ENCODE assay signal across 9 mouse cellular contexts in the genomic region with DNA sequence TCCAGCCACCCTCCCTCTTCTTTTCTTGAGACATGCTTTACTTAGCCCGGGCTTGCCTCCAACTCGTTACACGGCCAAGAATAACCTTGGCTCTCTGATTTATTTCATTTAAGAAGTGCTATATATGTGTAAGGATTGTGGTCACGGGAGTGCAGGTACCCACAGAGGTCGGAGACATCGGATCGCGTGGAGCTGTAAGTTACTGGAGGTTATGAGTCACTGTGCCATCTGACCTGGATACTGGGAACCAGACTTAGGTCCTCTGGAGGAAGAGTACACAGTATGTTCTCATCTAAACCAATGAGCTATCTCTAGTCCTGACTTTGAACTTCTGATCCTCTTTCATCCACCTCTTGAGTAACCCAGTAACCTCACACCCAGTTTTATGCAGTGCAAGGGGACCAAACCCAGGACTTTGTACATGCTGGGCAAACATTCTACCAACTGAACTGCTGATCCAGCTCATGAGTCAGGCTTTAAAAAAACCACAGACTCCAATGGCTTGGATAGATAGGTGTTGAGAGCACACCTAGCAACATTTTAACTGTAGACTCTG. TPM values are rescaled to one million over a fixed set of nuclear protein-coding genes. Genes with fewer than 3 reads are reported as not detected.
A peak's percentile ranks its signal among the peaks of the same experiment; 100 is the strongest.
DNase-seq lines count a peak whose midpoint lies in the region; ATAC-seq and TF ChIP-seq lines count a peak whose summit lies in the region.
"Had no signal": no experiment of that assay in that cellular context is flagged by ENCODE, and none has a peak within 500 bp of the region (broad histone marks: within the 10 kb centered on the region; RNA-seq: fewer than 3 reads in every experiment).

No protein-coding gene starts in this region.

- H3K36me3 ChIP-seq in heart, embryonic 14.5 days (ENCODE audit: control insufficient read depth, insufficient read depth, low read length) = no peaks in the 10 kb centered on the region
- no peaks in the 10 kb centered on the region for H3K36me3 ChIP-seq in limb, embryonic 14.5 days (ENCODE audit: control insufficient read depth, insufficient read depth, low read length)
- H3K36me3 ChIP-seq: midbrain, embryonic 12.5 days had no signal

- peak overlapping the region; percentile 73 to 88; a peak in 3 of 4 replicates for H3K27ac ChIP-seq in heart, embryonic 14.5 days (replicated peaks in 1 of 2; ENCODE audit: control insufficient read depth in 1 of 2, insufficient read depth in 1 of 2, low read depth in 2 of 2, low read length in 2 of 2)
- peak overlapping the region; percentile 87 for H3K27ac ChIP-seq in embryonic fibroblast, embryonic 13.5 days (ENCODE audit: insufficient read depth, low read length)
- peak overlapping the region; percentile 69 for H3K27ac ChIP-seq in limb, embryonic 14.5 days (replicated peaks; ENCODE audit: low read depth, low read length)
- H3K27ac ChIP-seq: midbrain, embryonic 12.5 days had no signal

- 81% methylated on average over 8 of the region's 8 CpGs for WGBS in heart, embryonic 14.5 days
- 58% methylated on average over 8 of the region's 8 CpGs for whole genome bisulfite sequencing in limb, embryonic 14.5 days

- peak overlapping the region; percentile 47; the same call in 1 of the 2 replicates for H3K4me2 ChIP-seq in heart, embryonic 14.5 days (ENCODE audit: low read length)
- H3K4me2 ChIP-seq in limb, embryonic 14.5 days (replicated peaks; ENCODE audit: low read depth, low read length, severe bottlenecking) = no peak overlapping the region
- H3K4me2 ChIP-seq: midbrain, embryonic 12.5 days had no signal

- no peak for DNase-seq in heart, adult 9 months (ENCODE audit: low spot score in 2 of 2)
- peak; percentile 66 for DNase-seq in CD4-positive helper T cell, adult 2 months (ENCODE audit: low read depth, low spot score)
- peak; percentile 32 for DNase-seq in limb, embryonic 14.5 days (ENCODE audit: low spot score)
- DNase-seq in spleen, adult 18-20 months = no peak
- no peak for DNase-seq in layer of hippocampus, adult 18-20 months (ENCODE audit: low spot score in 2 of 2)
- DNase-seq in spleen, postnatal 10 days (ENCODE audit: low spot score in 2 of 2) = no peak

- ATAC-seq in heart, embryonic 14.5 days (ENCODE audit: insufficient number of reproducible peaks, insufficient read depth, low FRiP score, low read depth) = no peak
- ATAC-seq in limb, embryonic 14.5 days (ENCODE audit: low FRiP score, low read depth) = 0 out of 2 replicates have a peak, but pooled peaks have one; percentile 16

- H3K4me3 ChIP-seq in heart, embryonic 14.5 days (ENCODE audit: control insufficient read depth in 1 of 2, insufficient read depth in 1 of 2, low read depth in 1 of 2, low read length in 2 of 2) = no peak overlapping the region
- H3K4me3 ChIP-seq in embryonic fibroblast, embryonic 13.5 days (ENCODE audit: insufficient read depth, low read length) = no peak overlapping the region
- no peak overlapping the region for H3K4me3 ChIP-seq in limb, embryonic 14.5 days (replicated peaks; ENCODE audit: low read length)
- H3K4me3 ChIP-seq: midbrain, embryonic 12.5 days had no signal

- H3K9ac ChIP-seq in heart, embryonic 14.5 days (ENCODE audit: low read length) = no peak overlapping the region
- H3K9ac ChIP-seq in limb, embryonic 14.5 days (ENCODE audit: low read depth, low read length, severe bottlenecking) = no peak overlapping the region
- H3K9ac ChIP-seq: midbrain, embryonic 12.5 days had no signal

- no peak for TF ChIP-seq CTCF in embryonic fibroblast, embryonic 13.5 days (IDR thresholded peaks at IDR 0.05; ENCODE audit: borderline replicate concordance, insufficient read depth, low read length)

- peaks cover 35 to 43% of the 10 kb centered on the region in 2 experiments for H3K4me1 ChIP-seq in heart, embryonic 14.5 days (ENCODE audit: control insufficient read depth in 2 of 2, insufficient read depth in 2 of 2, low read length in 2 of 2)
- H3K4me1 ChIP-seq in embryonic fibroblast, embryonic 13.5 days (ENCODE audit: control insufficient read depth, insufficient read depth, low read length) = peaks cover 22% of the 10 kb centered on the region
- H3K4me1 ChIP-seq in limb, embryonic 14.5 days (ENCODE audit: control insufficient read depth, insufficient read depth, low read length) = peaks cover 50% of the 10 kb centered on the region

- H3K9me3 ChIP-seq in heart, embryonic 14.5 days (ENCODE audit: control insufficient read depth, low read length) = no peaks in the 10 kb centered on the region
- H3K9me3 ChIP-seq in limb, embryonic 14.5 days (ENCODE audit: control insufficient read depth, low read length) = no peaks in the 10 kb centered on the region
- H3K9me3 ChIP-seq: midbrain, embryonic 12.5 days had no signal

- no peak for TF ChIP-seq POLR2A in embryonic fibroblast, embryonic 13.5 days (IDR thresholded peaks at IDR 0.05; ENCODE audit: low read depth, low read length)
- TF ChIP-seq POLR2A in limb, embryonic 14.5 days (IDR thresholded peaks at IDR 0.05; ENCODE audit: borderline replicate concordance, extremely low read depth, insufficient read depth, insufficient read length) = no peak

- H3K27me3 ChIP-seq in heart, embryonic 14.5 days (ENCODE audit: control insufficient read depth, insufficient read depth, low read length) = no peaks in the 10 kb centered on the region
- H3K27me3 ChIP-seq in limb, embryonic 14.5 days (ENCODE audit: control insufficient read depth, insufficient read depth, low read length) = no peaks in the 10 kb centered on the region

RNA-seq across cellular contexts. Expression of gene Chd2, which starts 46.8 kb away (rescaled TPM):
- 46.9 and 53.0 TPM in 2 replicates for polyA plus RNA-seq in heart, embryonic 14.5 days (2014; fragmentation: Nextera tagmentation; extraction: Ambion mirVana)
- 45.2 and 51.4 TPM in 2 replicates for polyA plus RNA-seq in embryonic fibroblast, embryonic 13.5 days (2011; ENCODE audit: insufficient read length, low read depth, missing spikeins)
- 55.6 and 61.7 TPM in 2 replicates for polyA plus RNA-seq in limb, embryonic 14.5 days (2012; rRNA removed)
- polyA plus RNA-seq in limb, embryonic 14.5 days (2014; fragmentation: Nextera tagmentation; extraction: Ambion mirVana) = 56.5 and 65.4 TPM in 2 replicates
- total RNA-seq in layer of hippocampus, adult 18-20 months (2021) = 10 to 100 TPM; 50.7 to 55.7 TPM

Comparison
In these comparisons a context has a peak if more than half of its experiments do, and no peak if none do; other contexts are left out.
1. DNase-seq: peak in CD4-positive helper T cell, adult 2 months (single experiment) and limb, embryonic 14.5 days (single experiment); none in heart, adult 9 months (0 of 2), spleen, adult 18-20 months (0 of 2), layer of hippocampus, adult 18-20 months (0 of 2) and spleen, postnatal 10 days (0 of 2).
2. Peak in every context shown above with its lines, with median percentiles within 50 percentile points of each other: H3K27ac ChIP-seq.